12 mouse cellular contexts compared by ENCODE assay signal in the genomic region with DNA sequence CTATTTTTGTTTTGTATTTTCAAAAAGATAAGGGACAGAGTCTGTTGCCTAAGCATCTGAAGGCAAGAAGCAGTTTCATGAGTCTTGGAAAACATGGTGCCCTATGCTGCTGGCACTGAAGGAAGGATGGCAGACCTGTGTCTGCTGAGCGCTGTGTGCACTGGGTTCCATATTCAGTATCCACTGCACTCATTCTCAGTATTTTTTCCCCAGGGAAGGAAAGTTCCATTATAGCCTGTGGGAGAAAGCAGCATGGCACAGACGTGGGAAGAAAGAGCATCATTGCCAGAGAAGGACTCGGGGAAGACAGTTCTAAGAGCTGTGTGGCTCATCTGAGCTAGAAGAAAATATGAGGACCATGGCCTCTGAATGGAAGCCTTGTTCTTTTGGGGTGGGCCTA.
"Had no signal": no experiment of that assay in that cellular context is flagged by ENCODE, and none has a peak within 500 bp of the region (broad histone marks: within the 10 kb centered on the region; RNA-seq: fewer than 3 reads in every experiment).

No protein-coding gene starts in this region.

- H3K9me3 ChIP-seq: kidney, embryonic 15.5 days; liver, embryonic 15.5 days; midbrain, embryonic 13.5 days; stomach, embryonic 15.5 days had no signal

- H3K9ac ChIP-seq: kidney, embryonic 15.5 days; liver, embryonic 15.5 days; midbrain, embryonic 13.5 days; stomach, embryonic 15.5 days had no signal

- H3K27ac ChIP-seq: kidney, embryonic 15.5 days; liver, embryonic 15.5 days; midbrain, embryonic 13.5 days; stomach, embryonic 15.5 days had no signal

- H3K27me3 ChIP-seq: kidney, embryonic 15.5 days; liver, embryonic 15.5 days; midbrain, embryonic 13.5 days; stomach, embryonic 15.5 days had no signal

- DNase-seq: kidney, adult 18-20 months; kidney, postnatal 14 days; layer of hippocampus, adult 9-11 months; layer of hippocampus, postnatal 36 days; lung, adult 2 months; lung, postnatal 36 days had no signal

- H3K4me2 ChIP-seq: kidney, embryonic 15.5 days; liver, embryonic 11.5 days; liver, embryonic 15.5 days; midbrain, embryonic 13.5 days; stomach, embryonic 15.5 days had no signal

- H3K4me3 ChIP-seq: kidney, embryonic 15.5 days; liver, embryonic 15.5 days; midbrain, embryonic 13.5 days; stomach, embryonic 15.5 days had no signal

- H3K4me1 ChIP-seq: liver, embryonic 15.5 days; midbrain, embryonic 13.5 days; stomach, embryonic 15.5 days had no signal

- ATAC-seq: lung, postnatal 0 days; midbrain, embryonic 13.5 days had no signal
